Mouse (Mus musculus) common myeloid progenitor, adult 5-6 weeks (primary cell): ENCODE results near the gene Hsd3b4. TPM values are rescaled to one million over a fixed set of nuclear protein-coding genes. Genes with fewer than 3 reads are reported as not detected.

Source experiments
- total RNA-seq: library from RNA; stranded (forward); fragments of 200-1000, 187-1606 nt; gene quantifications from 2 replicates; pipeline ENCODE4 v1.2.3, GENCODE M21; 2017

The Hsd3b4 gene
- total RNA-seq, 1 experiment from 2014 or later = not detected

Other genes starting within 250 kb of the Hsd3b4 start
- 0.05 and 0.58 TPM in 2 replicates for gene Hmgcs2, start 230.1 kb downstream of the Hsd3b4 start, total RNA-seq
- gene Phgdh, start 170.5 kb downstream of the Hsd3b4 start, total RNA-seq = 357 and 379 TPM in 2 replicates
- gene Zfp697, start 128.1 kb downstream of the Hsd3b4 start, total RNA-seq = 0.59 and 1.2 TPM in 2 replicates
- not detected in 2 replicates for gene Gm4450, start 53.4 kb downstream of the Hsd3b4 start, total RNA-seq
- gene Gm10681, start 78.3 kb upstream of the Hsd3b4 start, total RNA-seq = not detected in 2 replicates
- not detected in 2 replicates for gene Hsd3b5, start 119.7 kb upstream of the Hsd3b4 start, total RNA-seq
- not detected in 2 replicates for gene Hsd3b2, start 214.0 kb upstream of the Hsd3b4 start, total RNA-seq